Mouse (Mus musculus): ENCODE results near the gene Elovl2. TPM values are rescaled to one million over a fixed set of nuclear protein-coding genes. Genes with fewer than 3 reads are reported as not detected.

Gene Elovl2
- total and polyA plus RNA-seq, 3 experiments = not detected

- no peak for DNase-seq (ENCODE audit: low read depth, low spot score)
- Histone ChIP-seq H3K36me3 (ENCODE audit: control insufficient read depth in 1 of 2, insufficient read depth in 2 of 2, low read length in 2 of 2) (no peaks in the 10 kb centered on the region), H3K9me3 (replicated peaks; ENCODE audit: insufficient read depth, low read length) (no peaks in the 10 kb centered on the region), H3K4me1 (ENCODE audit: control insufficient read depth in 1 of 2, insufficient read depth in 2 of 2, low read length in 2 of 2) (no peaks in the 10 kb centered on the region), H3K9ac (ENCODE audit: control insufficient read depth, low read depth, low read length, poor library complexity, severe bottlenecking) (no peak overlapping the region), H3K4me3 (ENCODE audit: control insufficient read depth in 1 of 2, insufficient read depth in 1 of 2, low read depth in 2 of 2, low read length in 2 of 2) (no peak overlapping the region), H3K27me3 (ENCODE audit: control insufficient read depth in 1 of 2, insufficient read depth in 2 of 2, low read length in 2 of 2) (peaks cover 2% of the 10 kb centered on the region in 2 experiments; a peak in 2 of 4 replicates), H3K27ac (ENCODE audit: control insufficient read depth, low read depth, low read length) (no peak overlapping the region), H3K79me2 (ENCODE audit: control insufficient read depth, insufficient read depth, low read length, poor library complexity) (no peaks in the 10 kb centered on the region)
- TF ChIP-seq POLR2AphosphoS2 (IDR thresholded peaks at IDR 0.05; ENCODE audit: low read length) = no peak
- no peak for TF ChIP-seq TCF12 (IDR thresholded peaks at IDR 0.05; ENCODE audit: low read depth, low read length)
- no peak for TF ChIP-seq SIN3A (IDR thresholded peaks at IDR 0.05; ENCODE audit: low read length)
- TF ChIP-seq ZKSCAN1 (IDR thresholded peaks at IDR 0.05; ENCODE audit: low read depth, low read length) = no peak
- no peak for TF ChIP-seq MYB (IDR thresholded peaks at IDR 0.05; ENCODE audit: low read depth, low read length)
- no peak for TF ChIP-seq TBP (IDR thresholded peaks at IDR 0.05; ENCODE audit: low read depth, low read length)
- TF ChIP-seq NRF1 (IDR thresholded peaks at IDR 0.05; ENCODE audit: insufficient read depth, low read depth, low read length, poor library complexity, severe bottlenecking) = no peak
- TF ChIP-seq CTCF (IDR thresholded peaks at IDR 0.05 in 2 of 3, conservative IDR thresholded peaks at IDR 0.05 in 1 of 3; ENCODE audit: control insufficient read depth in 1 of 3, insufficient read depth in 1 of 3, low read depth in 2 of 3, low read length in 3 of 3, poor library complexity in 1 of 3, severe bottlenecking in 1 of 3) = no peak
- TF ChIP-seq CHD1 (IDR thresholded peaks at IDR 0.05; ENCODE audit: low read depth, low read length) = no peak
- TF ChIP-seq ZNF384 (IDR thresholded peaks at IDR 0.05; ENCODE audit: low read depth, low read length) = no peak
- TF ChIP-seq ZC3H11A (IDR thresholded peaks at IDR 0.05; ENCODE audit: low read depth, low read length) = no peak
- TF ChIP-seq MAZ (IDR thresholded peaks at IDR 0.05; ENCODE audit: low read depth, low read length) = no peak
- no peak for TF ChIP-seq MEF2A (IDR thresholded peaks at IDR 0.05; ENCODE audit: extremely low read depth, insufficient replicate concordance, low read depth, low read length, poor library complexity, severe bottlenecking)
- no peak for TF ChIP-seq EP300 (IDR thresholded peaks at IDR 0.05; ENCODE audit: low read depth in 1 of 2, low read length in 2 of 2)
Observed at GRCm38 (mm10) chr13:41219687-41220303, 410 bp downstream of the Elovl2 start.

GRCm38 (mm10) chr13:41219056-41219455, 1.1 kb downstream of the Elovl2 start:
- Histone ChIP-seq H3K79me2 (ENCODE audit: control insufficient read depth, insufficient read depth, low read length, poor library complexity) (no peaks in the 10 kb centered on the region), H3K4me3 (ENCODE audit: control insufficient read depth in 1 of 2, insufficient read depth in 1 of 2, low read depth in 2 of 2, low read length in 2 of 2) (no peak overlapping the region), H3K27ac (ENCODE audit: control insufficient read depth, low read depth, low read length) (no peak overlapping the region), H3K27me3 (ENCODE audit: control insufficient read depth in 1 of 2, insufficient read depth in 2 of 2, low read length in 2 of 2) (peaks cover 2 to 5% of the 10 kb centered on the region in 2 experiments; a peak in 2 of 4 replicates), H3K36me3 (ENCODE audit: control insufficient read depth in 1 of 2, insufficient read depth in 2 of 2, low read length in 2 of 2) (no peaks in the 10 kb centered on the region), H3K9ac (ENCODE audit: control insufficient read depth, low read depth, low read length, poor library complexity, severe bottlenecking) (no peak overlapping the region), H3K9me3 (replicated peaks; ENCODE audit: insufficient read depth, low read length) (no peaks in the 10 kb centered on the region), H3K4me1 (ENCODE audit: control insufficient read depth in 1 of 2, insufficient read depth in 2 of 2, low read length in 2 of 2) (no peaks in the 10 kb centered on the region)
- no peak for TF ChIP-seq ELF1 (IDR thresholded peaks at IDR 0.05; ENCODE audit: low read depth, low read length)
- no peak for TF ChIP-seq USF2 (IDR thresholded peaks at IDR 0.05; ENCODE audit: borderline replicate concordance in 1 of 2, insufficient read depth in 1 of 2, low read depth in 1 of 2, low read length in 2 of 2)
- TF ChIP-seq CHD1 (IDR thresholded peaks at IDR 0.05; ENCODE audit: low read depth, low read length) = no peak
- no peak for TF ChIP-seq ETS1 (IDR thresholded peaks at IDR 0.05; ENCODE audit: low read depth, low read length)
- no peak for TF ChIP-seq ZKSCAN1 (IDR thresholded peaks at IDR 0.05; ENCODE audit: low read depth, low read length)
- TF ChIP-seq ZMIZ1 (IDR thresholded peaks at IDR 0.05; ENCODE audit: low read depth, low read length) = no peak
- TF ChIP-seq MAFK (IDR thresholded peaks at IDR 0.05; ENCODE audit: borderline replicate concordance, low read depth, low read length) = no peak
- TF ChIP-seq HCFC1 (IDR thresholded peaks at IDR 0.05; ENCODE audit: low read depth, low read length) = no peak
- no peak for TF ChIP-seq TBP (IDR thresholded peaks at IDR 0.05; ENCODE audit: low read depth, low read length)
- no peak for TF ChIP-seq TCF12 (IDR thresholded peaks at IDR 0.05; ENCODE audit: low read depth, low read length)
- no peak for TF ChIP-seq MYC (IDR thresholded peaks at IDR 0.05; ENCODE audit: low read depth, low read length)
- no peak for TF ChIP-seq ZNF384 (IDR thresholded peaks at IDR 0.05; ENCODE audit: low read depth, low read length)
- TF ChIP-seq MEF2A (IDR thresholded peaks at IDR 0.05; ENCODE audit: extremely low read depth, insufficient replicate concordance, low read depth, low read length, poor library complexity, severe bottlenecking) = no peak
- no peak for TF ChIP-seq EP300 (IDR thresholded peaks at IDR 0.05; ENCODE audit: low read depth in 1 of 2, low read length in 2 of 2)
- no peak for TF ChIP-seq MAZ (IDR thresholded peaks at IDR 0.05; ENCODE audit: low read depth, low read length)
- no peak for TF ChIP-seq E2F4 (IDR thresholded peaks at IDR 0.05; ENCODE audit: borderline replicate concordance, low read depth, low read length)
- TF ChIP-seq RCOR1 (IDR thresholded peaks at IDR 0.05; ENCODE audit: low read depth, low read length) = no peak
- no peak for TF ChIP-seq TAL1 (IDR thresholded peaks at IDR 0.05; ENCODE audit: low read length)
- no peak for DNase-seq (ENCODE audit: low read depth, low spot score)
